Mouse (Mus musculus) sigmoid colon, adult 10 weeks (tissue): ENCODE data around the gene Sco1. TPM values are rescaled to one million over a fixed set of nuclear protein-coding genes. Genes with fewer than 3 reads are reported as not detected.

ENCODE experiments used
- polyA plus RNA-seq: library from polyadenylated mRNA; stranded (reverse); fragments of 350-450 nt; fragmentation: Illumina TruSeq; extraction: RNeasy Lipid Tissue Mini Kit (QIAGEN cat#74804); gene quantifications from one replicate; pipeline ENCODE4 v1.2.3, GENCODE M21; 2014; ENCODE audit warnings: low read depth, low replicate concordance

The Sco1 gene
- polyA plus RNA-seq, result 70.2 TPM

GRCm38 (mm10) chr11:67052321-67052952 is at the start of gene Sco1, which contains the start of gene Adprm:
Gene Sco1, plus strand, starts transcription at chr11:67052670.
Gene Adprm, minus strand, starts transcription at chr11:67052594.

DNA sequence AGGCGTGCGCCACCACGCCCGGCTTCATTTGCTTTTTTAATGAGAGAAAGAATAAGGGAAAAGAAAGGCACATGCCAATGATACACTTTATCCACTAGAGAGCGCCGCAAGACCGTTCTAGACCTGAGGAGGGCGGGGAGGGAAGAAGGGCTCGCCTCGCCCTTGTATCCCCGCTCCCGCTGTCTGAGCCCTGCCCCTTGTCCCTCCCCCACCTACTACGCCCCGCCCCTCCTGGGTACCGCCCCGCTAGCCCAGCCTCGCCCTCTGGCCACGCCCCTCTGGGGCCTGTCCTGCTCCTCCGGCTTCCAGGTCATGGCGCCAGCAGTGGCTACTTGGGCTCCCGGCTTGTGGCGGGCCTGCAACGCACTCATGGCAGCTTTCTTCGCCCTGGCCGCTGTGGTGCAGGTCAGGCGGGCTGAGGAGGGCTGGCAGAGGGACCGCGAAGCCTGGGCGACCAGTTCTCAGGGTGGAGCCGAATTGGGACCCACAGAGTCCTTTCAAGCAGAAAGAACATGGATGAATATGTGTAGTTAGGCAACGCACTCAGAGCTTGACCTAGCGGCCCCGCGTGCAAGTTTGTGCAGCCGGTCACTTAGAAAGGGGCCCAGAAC is 27.5 kb upstream of the Sco1 start, which contains the start of gene Tmem220:
Gene Tmem220, plus strand, starts transcription at position 288 of the 611 bp plus-strand sequence.

DNA sequence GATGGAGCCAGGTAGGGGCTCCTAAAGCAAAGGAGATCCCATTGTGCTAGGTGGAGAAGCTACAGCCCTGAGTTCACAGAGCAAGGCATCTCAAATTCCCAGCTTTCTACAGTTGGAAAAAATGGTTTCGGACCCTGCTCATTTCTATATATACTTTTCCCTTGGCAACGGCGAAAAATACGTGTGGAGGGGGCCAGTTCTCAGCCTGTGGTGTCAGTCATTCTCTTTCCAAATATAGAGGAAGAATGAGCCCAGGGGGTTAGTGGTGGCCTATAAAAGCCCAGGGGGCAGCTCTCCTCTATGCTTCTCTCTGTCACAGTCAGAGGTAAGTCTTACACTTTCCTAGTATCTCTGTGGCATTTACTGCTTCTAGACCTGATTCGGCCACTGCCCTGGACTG is 25.5 kb downstream of the Sco1 start, which contains the start of gene Myh3:
Gene Myh3, plus strand, starts transcription at position 301 of the 400 bp plus-strand sequence.

Other genes with a start within 250 kb of the Sco1 start
- 7.2 TPM for gene Pirt, start 140.7 kb upstream of the Sco1 start, polyA plus RNA-seq
- 69.4 TPM for gene Tmem238l, start 96.0 kb upstream of the Sco1 start, polyA plus RNA-seq
- 26.7 TPM for gene Tmem220, start 27.5 kb upstream of the Sco1 start, polyA plus RNA-seq
- gene Adprm, start 76 bp upstream of the Sco1 start, polyA plus RNA-seq, result 79.4 TPM
- gene Myh3, start 25.6 kb downstream of the Sco1 start, polyA plus RNA-seq, result not detected
- gene Myh2, start 118.4 kb downstream of the Sco1 start, polyA plus RNA-seq, result 0.25 TPM
- gene Myh1, start 147.4 kb downstream of the Sco1 start, polyA plus RNA-seq, result not detected
- not detected for gene Myh4, start 185.4 kb downstream of the Sco1 start, polyA plus RNA-seq
- gene Myh8, start 224.5 kb downstream of the Sco1 start, polyA plus RNA-seq, result not detected